ENCODE assay signal across 12 mouse cellular contexts in the genomic region with DNA sequence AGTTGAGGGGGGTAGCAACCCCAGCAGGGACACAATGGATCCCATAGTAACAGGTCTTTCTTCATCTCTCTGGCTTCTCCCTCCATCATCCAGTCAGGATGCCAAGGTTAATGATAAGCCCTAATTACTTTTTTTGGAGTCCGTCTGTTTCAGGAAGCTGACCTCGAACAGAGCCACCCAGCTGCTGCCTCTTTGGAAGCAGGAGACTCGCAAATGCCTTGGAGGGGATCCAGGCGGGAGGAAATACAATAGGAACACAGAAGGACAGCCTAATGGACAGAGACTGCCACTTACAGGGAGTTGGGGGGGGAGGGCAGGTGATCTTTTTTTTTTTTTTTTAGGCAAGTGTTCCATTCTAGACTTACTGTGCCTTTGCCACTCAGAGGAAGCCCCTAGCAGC. TPM values are rescaled to one million over a fixed set of nuclear protein-coding genes. Genes with fewer than 3 reads are reported as not detected.
DNase-seq lines count a peak whose midpoint lies in the region; ATAC-seq and TF ChIP-seq lines count a peak whose summit lies in the region.
"Had no signal": no experiment of that assay in that cellular context is flagged by ENCODE, and none has a peak within 500 bp of the region (broad histone marks: within the 10 kb centered on the region; RNA-seq: fewer than 3 reads in every experiment).

No protein-coding gene starts in this region.

- 14% methylated on average over 4 of the region's 4 CpGs for WGBS in hindbrain, postnatal 0 days
- 27% methylated on average over 4 of the region's 4 CpGs for WGBS in hindbrain, embryonic 14.5 days

- no peak overlapping the region for H3K4me2 ChIP-seq in hindbrain, postnatal 0 days (ENCODE audit: low read depth, low read length)
- no peak overlapping the region for H3K4me2 ChIP-seq in hindbrain, embryonic 14.5 days (replicated peaks)
- H3K4me2 ChIP-seq: hindbrain, embryonic 12.5 days; liver, embryonic 11.5 days had no signal

- peak; percentile 56 for DNase-seq in hindbrain, postnatal 0 days (ENCODE audit: low spot score)
- no peak for DNase-seq in hindbrain, embryonic 14.5 days (ENCODE audit: low spot score)
- DNase-seq in right cerebral cortex, postnatal 10 days (ENCODE audit: low spot score in 2 of 2), result peak; percentile 78 to 82
- DNase-seq in right cerebral cortex, postnatal 36 days (ENCODE audit: low spot score in 2 of 2), result no peak
- DNase-seq in cerebellum, adult 8-10 months, result peak; percentile 83
- peak; percentile 81 for DNase-seq in testis, postnatal 10 days (ENCODE audit: low spot score)
- DNase-seq in MN1 (ENCODE audit: low spot score), result no peak
- DNase-seq in liver, result no peak
- DNase-seq: thymus, adult 18-20 months had no signal

- H3K27ac ChIP-seq in hindbrain, postnatal 0 days, result no peak overlapping the region
- H3K27ac ChIP-seq in hindbrain, embryonic 14.5 days, result no peak overlapping the region
- H3K27ac ChIP-seq: hindbrain, embryonic 12.5 days had no signal

- H3K27me3 ChIP-seq in hindbrain, postnatal 0 days (ENCODE audit: insufficient read depth, low read length), result no peaks in the 10 kb centered on the region
- no peaks in the 10 kb centered on the region for H3K27me3 ChIP-seq in hindbrain, embryonic 14.5 days (ENCODE audit: control insufficient read depth, insufficient read depth, low read length)
- H3K27me3 ChIP-seq: hindbrain, embryonic 12.5 days had no signal

- H3K9ac ChIP-seq in hindbrain, postnatal 0 days (replicated peaks; ENCODE audit: low read length), result no peak overlapping the region
- H3K9ac ChIP-seq in hindbrain, embryonic 14.5 days, result no peak overlapping the region
- H3K9ac ChIP-seq: hindbrain, embryonic 12.5 days had no signal

- no peaks in the 10 kb centered on the region for H3K36me3 ChIP-seq in hindbrain, postnatal 0 days (ENCODE audit: insufficient read depth, low read length)
- H3K36me3 ChIP-seq in hindbrain, embryonic 14.5 days (replicated peaks; ENCODE audit: control insufficient read depth, insufficient read depth), result no peaks in the 10 kb centered on the region
- H3K36me3 ChIP-seq: hindbrain, embryonic 12.5 days had no signal

- H3K9me3 ChIP-seq in hindbrain, postnatal 0 days (ENCODE audit: low read length), result no peaks in the 10 kb centered on the region
- no peaks in the 10 kb centered on the region for H3K9me3 ChIP-seq in hindbrain, embryonic 14.5 days (ENCODE audit: control insufficient read depth, low read length)
- H3K9me3 ChIP-seq: hindbrain, embryonic 12.5 days had no signal

- H3K4me1 ChIP-seq in hindbrain, postnatal 0 days (ENCODE audit: insufficient read depth, low read length), result peaks cover 6% of the 10 kb centered on the region; the same call in 1 of the 2 replicates
- H3K4me1 ChIP-seq in hindbrain, embryonic 14.5 days (replicated peaks; ENCODE audit: control insufficient read depth, insufficient read depth, low read length), result 0 out of 2 replicates have a peak, but pooled peaks cover 4% of the 10 kb centered on the region
- H3K4me1 ChIP-seq: hindbrain, embryonic 12.5 days had no signal

- no peak overlapping the region for H3K4me3 ChIP-seq in hindbrain, postnatal 0 days (ENCODE audit: low read length)
- H3K4me3 ChIP-seq in hindbrain, embryonic 14.5 days (replicated peaks; ENCODE audit: low read length), result no peak overlapping the region
- H3K4me3 ChIP-seq: hindbrain, embryonic 12.5 days had no signal

- no peak for TF ChIP-seq CTCF in hindbrain, postnatal 0 days (IDR thresholded peaks at IDR 0.05; ENCODE audit: low read depth)

- no peak for ATAC-seq in hindbrain, postnatal 0 days
- ATAC-seq in hindbrain, embryonic 14.5 days (ENCODE audit: low FRiP score), result no peak

RNA-seq across cellular contexts. Expression of gene Rph3a, which starts 40.2 kb away (rescaled TPM):
- total RNA-seq in hindbrain, postnatal 0 days (2014; rRNA removed), result 44.3 and 50.7 TPM in 2 replicates
- polyA plus RNA-seq in hindbrain, postnatal 0 days (2015; fragmentation: Nextera tagmentation; extraction: Ambion mirVana), result 35.2 and 39.4 TPM in 2 replicates
- 28.6 and 33.7 TPM in 2 replicates for polyA plus RNA-seq in hindbrain, embryonic 14.5 days (2014; fragmentation: Nextera tagmentation; extraction: Ambion mirVana)
- total RNA-seq: megakaryocyte progenitor cell, adult 5-6 weeks had no signal
- polyA plus RNA-seq: liver, embryonic 11.5 days had no signal

RNA-seq across cellular contexts. Expression of gene Oas1d, which starts 55.4 kb away (rescaled TPM):
- 0.16 and 0.50 TPM in 2 replicates for total RNA-seq in hindbrain, postnatal 0 days (2014; rRNA removed)
- 0.25 and 0.29 TPM in 2 replicates for polyA plus RNA-seq in hindbrain, postnatal 0 days (2015; fragmentation: Nextera tagmentation; extraction: Ambion mirVana)
- polyA plus RNA-seq in hindbrain, embryonic 14.5 days (2014; fragmentation: Nextera tagmentation; extraction: Ambion mirVana), result not detected in 2 replicates
- total RNA-seq: megakaryocyte progenitor cell, adult 5-6 weeks had no signal
- polyA plus RNA-seq: hindbrain, embryonic 12.5 days; liver, embryonic 11.5 days had no signal

Comparison
In these comparisons a context has a peak if more than half of its experiments do, and no peak if none do; other contexts are left out.
1. DNase-seq: peak in hindbrain, postnatal 0 days (single experiment), right cerebral cortex, postnatal 10 days (2 of 2), cerebellum, adult 8-10 months (single experiment) and testis, postnatal 10 days (single experiment); none in hindbrain, embryonic 14.5 days (single experiment), right cerebral cortex, postnatal 36 days (0 of 2), MN1 (single experiment) and liver (single experiment).